Mouse (Mus musculus): ENCODE results near the gene Bbs9.

- no peak for TF ChIP-seq CTCF (IDR thresholded peaks at IDR 0.05)
- no peak for TF ChIP-seq EP300 (IDR thresholded peaks at IDR 0.05)
Measured at GRCm38 (mm10) chr9:22741967-22742366, 266.5 kb downstream of the Bbs9 start.
